Mouse (Mus musculus) embryonic facial prominence, embryonic 14.5 days (tissue): ENCODE data around the gene Ndufa3. TPM values are rescaled to one million over a fixed set of nuclear protein-coding genes. Genes with fewer than 3 reads are reported as not detected.
"Not testable (repeated sequence)": the region's sequence is repeated elsewhere in the genome, so short reads cannot be mapped to it uniquely, and the experiment has no call there.

ENCODE experiments used
- ATAC-seq: fragments of 200-750 bp; cut with Nextera tagmentation; 2 replicates; pipeline ENCODE4 v1.8.0; 2017; ENCODE audit warnings: low read depth, moderate number of reproducible peaks, moderate TSS enrichment
- DNase-seq: peaks from one replicate; pipeline ENCODE4 v3.0.0-alpha.2; 2015; ENCODE audit warnings: low spot score
- H3K27ac ChIP-seq: fragments of 300-500 bp; sonication (generic); replicated peaks from 2 replicates; pipeline ENCODE4 v1.5.1; 2014; ENCODE audit warnings: low read depth, mild to moderate bottlenecking, low read length, moderate library complexity
- H3K27me3 ChIP-seq: fragments of 300-500 bp; sonication (generic); replicated peaks from 2 replicates; pipeline ENCODE4 v1.6.1; 2014; ENCODE audit warnings: low read length; ENCODE audit not compliant: control insufficient read depth, insufficient read depth
- H3K36me3 ChIP-seq: fragments of 300-500 bp; sonication (generic); 2 replicates; pipeline ENCODE4 v1.6.1; 2014; ENCODE audit warnings: low read length, mixed read lengths; ENCODE audit not compliant: control insufficient read depth, insufficient read depth
- H3K4me1 ChIP-seq: fragments of 300-500 bp; sonication (generic); 2 replicates; pipeline ENCODE4 v1.6.1; 2014; ENCODE audit warnings: antibody characterized with exemption, low read length; ENCODE audit not compliant: control insufficient read depth, insufficient read depth
- H3K4me2 ChIP-seq: fragments of 300-500 bp; sonication (generic); 2 replicates; pipeline ENCODE4 v1.6.1; 2014; ENCODE audit warnings: low read depth, mild to moderate bottlenecking, low read length, moderate library complexity, mixed read lengths
- H3K4me3 ChIP-seq: fragments of 300-500 bp; sonication (generic); 2 replicates; pipeline ENCODE4 v1.5.1; 2014; ENCODE audit warnings: low read depth, mild to moderate bottlenecking, low read length
- H3K9ac ChIP-seq: fragments of 300-500 bp; sonication (generic); 2 replicates; pipeline ENCODE4 v1.6.1; 2014; ENCODE audit warnings: low read depth, mild to moderate bottlenecking, low read length, moderate library complexity, mixed read lengths
- H3K9me3 ChIP-seq: fragments of 300-500 bp; sonication (generic); 2 replicates; pipeline ENCODE4 v1.6.1; 2016; ENCODE audit warnings: low read length; ENCODE audit not compliant: control insufficient read depth
- WGBS: fragments of 180-500 bp; shearing (Covaris S2); extraction: QIAGEN DNeasy Blood & Tissue Kit; methylation state at CpG from one replicate; pipeline ENCODE4 v1.1.7; 2014; 5-methylcytosine and 5-hydroxymethylcytosine counted together
- polyA plus RNA-seq: library from polyadenylated mRNA; unstranded; fragments of >200 nt; fragmentation: Nextera tagmentation; extraction: Ambion mirVana; gene quantifications from 2 replicates; pipeline ENCODE4 v1.2.1, GENCODE M21; 2014

The Ndufa3 gene
- polyA plus RNA-seq, 1 experiment from 2014 or later: 552 TPM

- not testable (repeated sequence) for DNase-seq, H3K27me3 ChIP-seq, H3K27ac ChIP-seq, ATAC-seq, H3K4me2 ChIP-seq, H3K9me3 ChIP-seq, H3K4me1 ChIP-seq, H3K9ac ChIP-seq, H3K4me3 ChIP-seq, H3K36me3 ChIP-seq
- WGBS: 31% methylated on average over 1 of the region's 1 CpGs
These were observed 19.4 kb upstream of the Ndufa3 start for GRCm38 (mm10) chr7:3597755-3598154.

DNA sequence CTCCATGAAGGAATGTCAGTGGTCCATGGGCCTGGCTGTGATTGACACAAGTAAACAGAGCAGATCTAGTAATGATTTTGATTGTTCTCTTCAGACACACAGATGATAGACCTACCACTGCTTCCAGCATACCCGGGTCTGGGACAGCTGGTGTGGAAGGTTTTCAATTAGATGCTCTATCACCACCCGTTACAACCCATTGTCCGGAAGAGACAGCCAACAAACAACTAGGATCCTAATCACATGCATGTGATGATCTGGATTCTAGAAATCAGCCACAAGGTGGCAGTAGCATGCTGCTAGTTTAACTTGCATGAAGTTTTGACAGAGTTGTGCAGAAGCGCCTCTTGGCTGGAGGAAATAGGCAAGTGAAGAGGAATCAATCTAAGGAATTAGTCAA lies 16.1 kb upstream of the Ndufa3 start:
- peak; percentile 86 for DNase-seq
- Histone ChIP-seq H3K9me3 (no peaks in the 10 kb centered on the region), H3K4me2 (no peak overlapping the region), H3K27me3 (no peaks in the 10 kb centered on the region), H3K27ac (no peak overlapping the region), H3K36me3 (no peaks in the 10 kb centered on the region), H3K9ac (no peak overlapping the region), H3K4me1 (no peaks in the 10 kb centered on the region), H3K4me3 (no peak overlapping the region)
- 14% methylated on average over 4 of the region's 4 CpGs for WGBS
- 0 out of 2 replicates have a peak, but pooled peaks have one; percentile 50 for ATAC-seq

DNA sequence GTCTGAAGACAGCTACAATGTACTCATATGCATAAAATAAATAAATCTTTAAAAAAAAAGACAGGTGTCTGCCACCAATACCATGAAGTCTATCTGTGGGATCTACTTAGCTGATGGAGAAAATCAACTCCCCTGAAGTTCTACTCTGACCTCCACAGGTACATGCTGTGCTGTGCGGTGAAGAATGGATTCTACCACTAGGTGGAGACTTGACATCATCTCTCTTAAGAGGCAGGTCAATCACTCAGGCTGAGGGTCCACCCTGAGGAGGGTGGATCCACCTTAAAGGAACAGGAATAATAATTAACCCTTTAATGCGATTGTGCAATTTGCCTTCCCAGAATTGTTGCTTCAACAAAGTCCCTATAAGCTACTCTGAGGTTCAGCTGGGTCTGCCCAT lies 10.4 kb upstream of the Ndufa3 start:
- Histone ChIP-seq H3K27ac (no peak overlapping the region), H3K4me2 (no peak overlapping the region), H3K9ac (no peak overlapping the region), H3K9me3 (no peaks in the 10 kb centered on the region), H3K36me3 (no peaks in the 10 kb centered on the region), H3K4me1 (no peaks in the 10 kb centered on the region), H3K27me3 (no peaks in the 10 kb centered on the region), H3K4me3 (no peak overlapping the region)
- DNase-seq (peak; percentile 22), ATAC-seq (0 out of 2 replicates have a peak, but pooled peaks have one; percentile 78)
- WGBS: 18% methylated on average over 2 of the region's 2 CpGs

- H3K9ac ChIP-seq: no peak overlapping the region
- H3K4me1 ChIP-seq: no peaks in the 10 kb centered on the region
- no peaks in the 10 kb centered on the region for H3K27me3 ChIP-seq
- 72% methylated on average over 6 of the region's 6 CpGs for WGBS
- DNase-seq (no peak), ATAC-seq (no peak)
- no peak overlapping the region for H3K4me3 ChIP-seq
- H3K4me2 ChIP-seq: no peak overlapping the region
- H3K9me3 ChIP-seq: no peaks in the 10 kb centered on the region
- no peaks in the 10 kb centered on the region for H3K36me3 ChIP-seq
- H3K27ac ChIP-seq: no peak overlapping the region
These were observed 9.8 kb upstream of the Ndufa3 start for GRCm38 (mm10) chr7:3607391-3607790.

DNA sequence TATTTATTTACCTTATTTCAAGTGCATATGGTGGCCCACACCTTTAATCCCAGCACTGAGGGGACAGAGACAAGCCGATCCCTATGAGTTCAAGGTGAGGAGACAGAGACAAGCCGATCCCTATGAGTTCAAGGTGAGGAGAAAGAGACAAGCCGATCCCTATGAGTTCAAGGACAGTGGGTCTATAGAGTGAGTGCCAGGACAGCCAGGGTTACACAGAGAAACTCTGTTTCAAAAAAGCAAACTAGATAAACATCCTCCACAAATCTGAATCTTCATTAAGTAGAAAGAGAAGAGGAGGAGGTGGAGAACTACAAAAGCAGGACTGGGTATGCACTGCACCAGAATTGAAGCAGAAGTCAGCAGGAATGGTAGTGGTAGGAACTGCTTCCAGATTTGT lies 8.5 kb upstream of the Ndufa3 start:
- no peaks in the 10 kb centered on the region for H3K4me1 ChIP-seq
- H3K9ac ChIP-seq: no peak overlapping the region
- H3K4me2 ChIP-seq: no peak overlapping the region
- no peaks in the 10 kb centered on the region for H3K27me3 ChIP-seq
- H3K36me3 ChIP-seq: no peaks in the 10 kb centered on the region
- no peak overlapping the region for H3K4me3 ChIP-seq
- no peaks in the 10 kb centered on the region for H3K9me3 ChIP-seq
- H3K27ac ChIP-seq: no peak overlapping the region
- 91% methylated on average over 3 of the region's 3 CpGs for WGBS
- no peak for DNase-seq
- no peak for ATAC-seq

GRCm38 (mm10) chr7:3609082-3609481 lies 8.1 kb upstream of the Ndufa3 start:
- Histone ChIP-seq H3K4me3 (no peak overlapping the region), H3K27ac (no peak overlapping the region), H3K4me2 (no peak overlapping the region), H3K9ac (no peak overlapping the region), H3K27me3 (no peaks in the 10 kb centered on the region), H3K9me3 (no peaks in the 10 kb centered on the region), H3K4me1 (no peaks in the 10 kb centered on the region), H3K36me3 (no peaks in the 10 kb centered on the region)
- ATAC-seq: no peak
- no peak for DNase-seq
- 62% methylated on average over 3 of the region's 3 CpGs for WGBS

DNA sequence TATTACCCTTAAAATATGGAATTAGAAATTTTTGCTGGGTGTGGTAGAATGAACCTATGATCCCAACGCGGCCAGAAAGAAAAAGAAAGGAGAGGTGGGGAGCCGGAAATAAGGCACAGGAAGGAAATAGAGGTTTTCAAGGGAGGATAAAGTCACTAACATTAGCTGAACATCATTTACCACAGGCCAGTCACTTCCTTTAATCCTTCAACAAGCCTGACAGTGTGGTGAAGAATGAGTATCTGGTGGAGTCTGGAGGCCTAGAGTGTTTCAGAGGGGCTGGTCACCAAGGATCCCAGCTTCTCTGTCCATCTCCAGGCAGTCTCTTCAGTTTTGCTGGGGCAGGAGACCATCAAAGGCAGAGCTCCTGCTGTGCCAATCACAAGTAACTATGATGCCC lies 6.7 kb upstream of the Ndufa3 start:
- WGBS: 81% methylated on average over 3 of the region's 3 CpGs
- Histone ChIP-seq H3K9ac (no peak overlapping the region), H3K27me3 (no peaks in the 10 kb centered on the region), H3K4me3 (no peak overlapping the region), H3K9me3 (no peaks in the 10 kb centered on the region), H3K4me2 (no peak overlapping the region), H3K4me1 (no peaks in the 10 kb centered on the region), H3K36me3 (no peaks in the 10 kb centered on the region), H3K27ac (no peak overlapping the region)
- ATAC-seq (no peak), DNase-seq (no peak)

DNA sequence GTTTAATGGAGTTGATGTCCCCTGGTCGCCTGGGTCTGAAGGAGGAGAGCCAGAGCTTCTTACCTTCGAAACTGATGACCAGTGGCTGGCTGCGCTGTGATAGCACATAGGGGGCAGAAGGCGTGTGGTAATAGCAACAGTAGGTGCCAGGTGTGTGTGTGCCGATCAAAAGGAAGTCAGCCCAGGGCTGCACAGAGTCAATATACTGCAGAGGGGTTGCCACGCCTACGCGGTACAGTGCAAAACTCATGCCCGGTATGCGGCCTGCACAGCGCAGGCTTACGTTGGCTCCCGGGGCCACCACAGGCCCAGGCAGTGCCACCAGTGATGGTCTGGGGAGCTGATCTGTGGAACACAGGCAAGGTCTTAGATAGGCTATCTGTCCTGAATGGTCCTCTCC lies 6.2 kb upstream of the Ndufa3 start:
- H3K9me3 ChIP-seq: no peaks in the 10 kb centered on the region
- H3K4me2 ChIP-seq: no peak overlapping the region
- H3K27me3 ChIP-seq: no peaks in the 10 kb centered on the region
- no peak for DNase-seq
- no peak overlapping the region for H3K4me3 ChIP-seq
- H3K9ac ChIP-seq: no peak overlapping the region
- H3K27ac ChIP-seq: no peak overlapping the region
- H3K4me1 ChIP-seq: no peaks in the 10 kb centered on the region
- H3K36me3 ChIP-seq: no peaks in the 10 kb centered on the region
- WGBS: 85% methylated on average over 10 of the region's 13 CpGs
- no peak for ATAC-seq

- H3K4me3 ChIP-seq: no peak overlapping the region
- H3K27ac ChIP-seq: no peak overlapping the region
- ATAC-seq: no peak
- no peaks in the 10 kb centered on the region for H3K9me3 ChIP-seq
- 76% methylated on average over 3 of the region's 3 CpGs for WGBS
- no peaks in the 10 kb centered on the region for H3K4me1 ChIP-seq
- no peak overlapping the region for H3K4me2 ChIP-seq
- peaks cover 3% of the 10 kb centered on the region; the same call in 1 of the 2 replicates for H3K36me3 ChIP-seq
- no peaks in the 10 kb centered on the region for H3K27me3 ChIP-seq
- H3K9ac ChIP-seq: no peak overlapping the region
- no peak for DNase-seq
These were observed 3.2 kb upstream of the Ndufa3 start for GRCm38 (mm10) chr7:3614021-3614420.
